Mouse (Mus musculus) spleen, adult 2 months (tissue): ENCODE measurements around the gene Slc46a1. TPM values are rescaled to one million over a fixed set of nuclear protein-coding genes. Genes with fewer than 3 reads are reported as not detected.

Experiments used
- DNase-seq, 2 experiments: peaks; one replicate each; pipeline versions ENCODE4 v3.0.0 to v3.0.0-alpha.2; 2012 to 2021; ENCODE audit warnings: low spot score in 2 of 2, low read depth in 1 of 2
- H3K27ac ChIP-seq: fragments of 200-500 bp; 2 replicates; pipeline ENCODE4 v1.5.1; 2012; ENCODE audit warnings: low read length, inconsistent platforms; ENCODE audit not compliant: insufficient read depth
- H3K27me3 ChIP-seq: fragments of 200-500 bp; 2 replicates; pipeline ENCODE4 v1.6.1; 2012; ENCODE audit warnings: mild to moderate bottlenecking, moderate library complexity, low read length, inconsistent platforms; ENCODE audit not compliant: control insufficient read depth, insufficient read depth
- H3K36me3 ChIP-seq: fragments of 200-500 bp; 2 replicates; pipeline ENCODE4 v1.6.1; 2012; ENCODE audit warnings: mild to moderate bottlenecking, low read length, inconsistent platforms; ENCODE audit not compliant: control insufficient read depth, insufficient read depth
- H3K4me1 ChIP-seq: fragments of 200-500 bp; 2 replicates; pipeline ENCODE4 v1.6.1; 2011; ENCODE audit warnings: inconsistent platforms; ENCODE audit not compliant: control insufficient read depth, insufficient read depth, insufficient read length
- H3K4me3 ChIP-seq: fragments of 200-500 bp; 2 replicates; pipeline ENCODE4 v1.5.1; 2011; ENCODE audit warnings: mild to moderate bottlenecking, inconsistent platforms; ENCODE audit not compliant: insufficient read depth, insufficient read length; ENCODE audit errors: extremely low read depth
- CTCF ChIP-seq: fragments of 200-500 bp; IDR thresholded peaks from 2 replicates; pipeline ENCODE4 v1.5.1; 2011; ENCODE audit warnings: mild to moderate bottlenecking, inconsistent platforms; ENCODE audit not compliant: insufficient read depth, insufficient read length, insufficient replicate concordance; ENCODE audit errors: extremely low read depth
- POLR2A ChIP-seq: fragments of 200-500 bp; IDR thresholded peaks from 2 replicates; pipeline ENCODE4 v1.6.1; 2011; ENCODE audit warnings: low read depth, low read length, inconsistent platforms
- WGBS: fragments of 180-500 bp; shearing (Covaris S2); methylation state at CpG from one replicate; pipeline ENCODE4 v1.1.7; 2018; 5-methylcytosine and 5-hydroxymethylcytosine counted together
- polyA plus RNA-seq: library from polyadenylated mRNA; depleted of rRNA; stranded (reverse); fragments of >200 nt; gene quantifications from 2 replicates; pipeline ENCODE4 v1.2.3, GENCODE M21; 2012

Gene Slc46a1
- polyA plus RNA-seq, 1 experiment, result 5.5 TPM

DNA sequence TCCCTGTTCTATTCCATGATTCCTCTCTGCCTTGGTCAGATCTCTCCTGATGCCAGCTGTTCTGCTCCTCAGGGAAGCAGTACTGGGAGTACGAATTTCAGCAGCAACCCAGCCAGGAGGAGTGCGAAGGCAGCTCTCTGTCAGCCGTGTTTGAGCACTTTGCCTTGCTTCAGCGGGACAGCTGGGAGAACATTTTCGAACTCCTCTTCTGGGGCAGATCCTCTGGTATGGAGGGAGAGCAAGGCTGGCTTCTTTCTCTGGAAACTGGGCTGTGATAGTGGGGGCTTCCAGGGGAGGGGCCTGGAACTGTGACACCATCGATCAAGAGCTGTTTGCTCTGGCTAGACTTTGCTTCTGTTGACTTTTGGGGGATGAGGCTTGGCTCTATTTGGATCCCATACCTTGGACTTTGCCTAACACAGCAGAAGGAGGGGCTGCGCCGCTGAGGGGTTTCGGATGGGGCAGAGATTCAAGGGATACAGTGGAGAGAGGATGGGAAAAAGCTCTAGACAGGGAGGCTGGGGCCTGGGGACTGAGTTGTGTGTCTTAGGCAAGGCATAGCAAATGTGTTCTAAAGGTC lies 35.2 kb downstream of the Slc46a1 start:
- DNase-seq, result no peak
- peaks cover 7% of the 10 kb centered on the region for H3K4me1 ChIP-seq
- no peak for TF ChIP-seq CTCF
- TF ChIP-seq POLR2A, result no peak
- 0 out of 2 replicates have a peak, but pooled peaks cover 3% of the 10 kb centered on the region for H3K36me3 ChIP-seq
- no peak overlapping the region for H3K27ac ChIP-seq
- peaks cover 7% of the 10 kb centered on the region for H3K27me3 ChIP-seq
- WGBS, result 84% methylated on average over 9 of the region's 9 CpGs
- H3K4me3 ChIP-seq, result no peak overlapping the region

- H3K27me3 ChIP-seq, result peaks cover 5% of the 10 kb centered on the region
- TF ChIP-seq CTCF (no peak), POLR2A (no peak)
- peaks cover 7% of the 10 kb centered on the region for H3K4me1 ChIP-seq
- no peak for DNase-seq
- H3K27ac ChIP-seq, result no peak overlapping the region
- H3K36me3 ChIP-seq, result peaks cover 3% of the 10 kb centered on the region; the same call in 1 of the 2 replicates
- no peak overlapping the region for H3K4me3 ChIP-seq
- 77% methylated on average over 20 of the region's 20 CpGs for WGBS
These were observed 36.0 kb downstream of the Slc46a1 start for GRCm38 (mm10) chr11:78501529-78501928.

DNA sequence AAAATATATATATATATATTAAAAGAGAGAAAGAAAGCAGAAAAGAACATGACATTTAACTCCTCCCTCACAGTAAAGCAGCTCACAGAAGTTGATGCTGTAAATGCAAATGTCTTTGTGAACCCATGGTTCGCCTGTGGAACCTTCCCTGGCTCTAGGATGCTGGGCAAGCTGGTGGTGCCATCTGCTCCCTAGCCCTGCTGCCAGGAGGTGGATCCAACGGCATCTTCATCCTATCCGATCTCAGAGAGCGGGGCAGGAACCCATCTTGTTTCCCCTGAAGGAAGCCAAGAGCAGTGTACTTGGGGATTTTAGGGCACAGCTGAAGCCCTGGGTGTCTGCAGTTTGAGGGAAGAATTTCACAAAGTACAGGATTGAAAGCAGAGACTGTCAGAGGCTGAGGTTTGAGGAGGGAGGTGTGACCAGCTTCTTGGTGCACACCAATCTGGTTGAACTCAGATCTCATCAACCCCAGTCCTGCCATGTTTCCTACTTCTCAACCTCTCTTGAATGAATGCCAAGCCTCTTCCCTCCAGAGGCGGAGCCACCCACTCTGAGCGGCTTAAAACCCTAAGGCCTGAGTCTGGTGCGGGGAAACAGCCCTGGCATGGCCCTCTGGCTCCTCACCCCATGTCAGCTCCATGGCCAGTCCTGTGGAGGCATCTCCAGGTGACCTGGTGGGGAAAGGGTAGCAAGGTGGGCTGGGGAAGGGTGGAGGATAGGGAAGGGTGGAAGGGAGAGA lies 37.6 kb downstream of the Slc46a1 start, which contains the start of gene Sebox:
Sebox (plus strand) TSS at position 539 of the 742 bp plus-strand sequence.
- Histone ChIP-seq H3K4me1 (no peaks in the 10 kb centered on the region), H3K4me3 (no peak within 1 kb of the TSS), H3K27me3 (no peaks in the 10 kb centered on the region), H3K36me3 (peaks cover 12% of the 10 kb centered on the region), H3K27ac (no peak within 1 kb of the TSS)
- no peak for TF ChIP-seq POLR2A
- no peak for TF ChIP-seq CTCF
- DNase-seq, result no peak
- 66% methylated on average over 7 of the region's 7 CpGs for WGBS

DNA sequence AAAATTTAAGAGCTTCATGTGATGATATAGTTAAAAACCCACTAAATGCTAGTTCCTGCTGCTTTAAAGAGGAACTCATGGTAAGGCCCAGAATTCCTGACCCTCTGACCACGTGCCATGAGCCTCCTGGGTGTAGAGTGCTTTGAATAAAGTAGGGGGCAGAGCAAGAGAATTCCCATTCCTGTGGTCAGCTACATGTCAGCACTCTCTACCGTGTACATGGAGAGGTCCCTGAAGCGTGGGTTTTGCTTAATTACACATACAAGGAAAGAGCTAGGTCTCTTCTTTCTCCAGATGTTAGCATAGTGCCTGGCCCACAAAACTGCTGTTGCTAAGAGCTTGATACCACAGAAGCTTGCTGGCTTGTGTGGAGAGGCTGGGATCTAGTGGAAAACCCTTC lies 39.9 kb downstream of the Slc46a1 start:
- TF ChIP-seq CTCF (no peak), POLR2A (no peak)
- Histone ChIP-seq H3K27me3 (no peaks in the 10 kb centered on the region), H3K27ac (no peak overlapping the region), H3K36me3 (peaks cover 18% of the 10 kb centered on the region), H3K4me3 (no peak overlapping the region), H3K4me1 (no peaks in the 10 kb centered on the region)
- no peak for DNase-seq
- 81% methylated on average over 3 of the region's 3 CpGs for WGBS

- H3K4me3 ChIP-seq, result no peak overlapping the region
- peaks cover 18% of the 10 kb centered on the region for H3K36me3 ChIP-seq
- H3K4me1 ChIP-seq, result no peaks in the 10 kb centered on the region; the same call in 1 of the 2 replicates
- 92% methylated on average over 5 of the region's 5 CpGs for WGBS
- no peaks in the 10 kb centered on the region for H3K27me3 ChIP-seq
- TF ChIP-seq CTCF, result no peak
- no peak for TF ChIP-seq POLR2A
- DNase-seq, result no peak
- H3K27ac ChIP-seq, result no peak overlapping the region
These were observed 43.7 kb downstream of the Slc46a1 start for GRCm38 (mm10) chr11:78509148-78509547.

DNA sequence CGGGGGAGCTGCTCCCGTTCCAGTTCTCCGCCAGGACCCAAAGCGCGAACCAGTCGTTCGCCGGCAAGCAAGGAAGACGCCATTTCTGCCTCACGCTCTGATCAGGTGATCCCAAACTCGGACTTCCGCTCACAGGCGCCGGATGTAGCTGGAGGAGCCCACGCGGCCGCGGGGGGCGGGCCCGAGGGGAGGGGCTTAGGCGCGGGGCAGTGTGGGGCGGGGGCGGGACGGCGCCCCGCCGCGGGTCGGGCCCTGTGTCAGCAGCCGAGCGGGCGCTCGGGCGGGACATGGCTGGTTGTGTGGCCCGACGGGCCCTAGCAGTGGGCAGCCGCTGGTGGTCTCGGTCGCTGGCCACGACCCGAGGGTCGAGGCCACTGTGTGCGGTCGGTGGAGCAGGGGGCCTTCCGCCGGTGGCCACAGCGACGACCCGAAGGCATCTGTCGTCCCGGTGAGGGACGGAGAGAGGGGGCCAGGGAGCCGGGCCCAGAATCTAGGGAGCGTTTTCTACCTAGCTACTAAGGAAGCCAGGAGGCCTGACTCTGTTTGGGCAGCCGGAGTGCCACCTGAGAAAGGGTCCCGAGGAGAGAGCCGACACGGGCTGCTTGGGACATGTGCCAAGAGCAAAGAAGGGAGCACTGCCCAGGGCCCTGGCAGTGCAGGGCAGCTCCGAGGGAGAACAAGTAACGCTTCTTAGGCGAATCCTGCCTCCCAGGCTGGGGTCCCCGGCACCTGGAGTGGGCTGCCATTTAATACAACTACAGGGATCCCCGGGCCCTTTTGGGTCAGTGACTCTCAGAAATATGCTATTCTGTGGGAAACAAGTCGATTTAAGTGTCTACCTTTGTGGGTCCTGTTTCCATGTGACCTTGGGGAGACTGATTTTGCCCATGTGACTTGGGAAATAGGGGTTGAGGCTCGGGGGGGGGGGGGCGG lies 46.8 kb downstream of the Slc46a1 start, which contains the start of the genes Tmem199 and Poldip2:
Tmem199 (minus strand) TSS at position 148 of the 933 bp plus-strand sequence.
Poldip2 (plus strand) TSS at position 169 of the 933 bp plus-strand sequence.
- under 1% methylated on average over 66 of the region's 67 CpGs for WGBS

More for the DNA sequence above, 46.8 kb downstream of the Slc46a1 start, which contains the start of the genes Tmem199 and Poldip2:
- H3K27ac ChIP-seq, result peak within 1 kb of the TSS; percentile 91
- H3K27me3 ChIP-seq, result no peaks in the 10 kb centered on the region
- H3K4me1 ChIP-seq, result no peaks in the 10 kb centered on the region; the same call in 1 of the 2 replicates
- DNase-seq, result peak; percentile 85 to 87
- TF ChIP-seq POLR2A (peak; percentile 82), CTCF (no peak)
- peaks cover 16% of the 10 kb centered on the region for H3K36me3 ChIP-seq
- H3K4me3 ChIP-seq, result peak within 1 kb of the TSS; percentile 100
